Mouse (Mus musculus): ENCODE measurements around the gene 9230112D13Rik.
A peak's percentile ranks its signal among the peaks of the same experiment; 100 is the strongest.

9230112D13Rik gene

GRCm38 (mm10) chr14:34541896-34542295, 19.3 kb upstream of the 9230112D13Rik start:
- no peak for DNase-seq (ENCODE audit: low spot score in 2 of 2)

- no peak for DNase-seq (ENCODE audit: low spot score in 2 of 2)
Observed at GRCm38 (mm10) chr14:34540685-34541162, 18.1 kb upstream of the 9230112D13Rik start.

- DNase-seq (ENCODE audit: low spot score in 2 of 2): no peak
Observed at GRCm38 (mm10) chr14:34535883-34536282, 13.3 kb upstream of the 9230112D13Rik start.

- no peak for DNase-seq (ENCODE audit: low spot score in 2 of 2)
Observed at GRCm38 (mm10) chr14:34533537-34533936, 10.9 kb upstream of the 9230112D13Rik start.

- no peak for DNase-seq (ENCODE audit: low spot score in 2 of 2)
Observed at GRCm38 (mm10) chr14:34532536-34532935, 9.9 kb upstream of the 9230112D13Rik start.

GRCm38 (mm10) chr14:34528804-34529203, 6.2 kb upstream of the 9230112D13Rik start:
- no peak for DNase-seq (ENCODE audit: low spot score in 2 of 2)

GRCm38 (mm10) chr14:34517959-34518544, 4.5 kb downstream of the 9230112D13Rik start:
- DNase-seq (ENCODE audit: low spot score in 2 of 2): no peak

GRCm38 (mm10) chr14:34516960-34517577, 5.5 kb downstream of the 9230112D13Rik start:
- DNase-seq (ENCODE audit: low spot score in 2 of 2): no peak

GRCm38 (mm10) chr14:34515860-34516259, 6.7 kb downstream of the 9230112D13Rik start:
- no peak for DNase-seq (ENCODE audit: low spot score in 2 of 2)

- no peak for DNase-seq (ENCODE audit: low spot score in 2 of 2)
Observed at GRCm38 (mm10) chr14:34514120-34514519, 8.5 kb downstream of the 9230112D13Rik start.

GRCm38 (mm10) chr14:34512602-34513001, 10.0 kb downstream of the 9230112D13Rik start:
- DNase-seq (ENCODE audit: low spot score in 2 of 2): no peak

GRCm38 (mm10) chr14:34511901-34512300, 10.7 kb downstream of the 9230112D13Rik start:
- no peak for DNase-seq (ENCODE audit: low spot score in 2 of 2)

GRCm38 (mm10) chr14:34508842-34509439, 13.7 kb downstream of the 9230112D13Rik start:
- DNase-seq (ENCODE audit: low spot score in 2 of 2): no peak

GRCm38 (mm10) chr14:34508187-34508840, 14.3 kb downstream of the 9230112D13Rik start:
- no peak for DNase-seq (ENCODE audit: low spot score in 2 of 2)

- DNase-seq (ENCODE audit: low spot score in 2 of 2): no peak
Observed at GRCm38 (mm10) chr14:34505309-34505708, 17.3 kb downstream of the 9230112D13Rik start.

- DNase-seq (ENCODE audit: low spot score in 2 of 2): no peak
Observed at GRCm38 (mm10) chr14:34504377-34504776, 18.2 kb downstream of the 9230112D13Rik start.

- DNase-seq (ENCODE audit: low spot score in 2 of 2): no peak
Observed at GRCm38 (mm10) chr14:34503759-34504158, 18.8 kb downstream of the 9230112D13Rik start.

- DNase-seq (ENCODE audit: low spot score in 2 of 2): no peak
Observed at GRCm38 (mm10) chr14:34503325-34503647, 19.3 kb downstream of the 9230112D13Rik start, which contains the start of gene Bmpr1a. Gene Bmpr1a (minus strand): TSS chr14:34503341.

GRCm38 (mm10) chr14:34502475-34503324, 19.9 kb downstream of the 9230112D13Rik start:
- peak; percentile 19 to 38 for DNase-seq (ENCODE audit: low spot score in 2 of 2)

GRCm38 (mm10) chr14:34501804-34502474, 20.7 kb downstream of the 9230112D13Rik start:
- peak in 1 of 2 experiments; percentile 19 for DNase-seq (ENCODE audit: low spot score in 2 of 2)

- peak in 1 of 2 experiments; percentile 1 for DNase-seq (ENCODE audit: low spot score in 2 of 2)
Observed at GRCm38 (mm10) chr14:34501447-34501803, 21.2 kb downstream of the 9230112D13Rik start.

All from natural killer cell, adult 2 months (primary cell).